Mouse (Mus musculus): ENCODE results near the gene Hist1h2be.
"Not testable (repeated sequence)": the region's sequence is repeated elsewhere in the genome, so short reads cannot be mapped to it uniquely, and the experiment has no call there.

The Hist1h2be gene

GRCm38 (mm10) chr13:23620733-23621531 lies at the start of gene Hist1h2be:
TSS of gene Hist1h2be (minus strand) at chr13:23621124.
- DNase-seq (ENCODE audit: low read depth, low spot score), result peak; percentile 94
- H3K27me3 ChIP-seq (ENCODE audit: control insufficient read depth, insufficient read depth, low read length, poor library complexity, severe bottlenecking), result no peaks in the 10 kb centered on the region
- H3K36me3 ChIP-seq (ENCODE audit: control insufficient read depth, insufficient read depth, low read length, poor library complexity, severe bottlenecking), result no peaks in the 10 kb centered on the region

DNA sequence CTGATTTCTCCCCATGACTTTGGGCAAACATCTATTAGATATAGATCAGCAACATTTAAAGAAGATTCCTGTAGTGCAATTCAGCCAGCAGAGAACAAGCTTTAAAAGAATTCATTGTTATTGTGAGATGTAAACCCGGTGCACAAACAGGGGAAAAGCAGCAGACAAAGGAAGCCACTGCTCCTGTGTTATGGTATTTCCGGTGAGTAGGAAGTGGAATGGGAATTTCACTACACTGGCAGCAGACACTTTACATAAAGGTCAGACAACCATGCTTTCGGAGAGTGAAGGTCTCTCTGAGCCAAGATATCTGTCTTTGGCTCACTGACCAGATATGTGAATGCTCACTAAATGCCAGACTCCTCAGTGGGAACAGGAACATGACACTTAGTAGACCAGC lies 41.6 kb upstream of the Hist1h2be start:
- Histone ChIP-seq H3K27me3 (ENCODE audit: control insufficient read depth, insufficient read depth, low read length, poor library complexity, severe bottlenecking) (no peaks in the 10 kb centered on the region), H3K36me3 (ENCODE audit: control insufficient read depth, insufficient read depth, low read length, poor library complexity, severe bottlenecking) (no peaks in the 10 kb centered on the region)
- DNase-seq (ENCODE audit: low read depth, low spot score), result no peak

GRCm38 (mm10) chr13:23659636-23660366 lies 38.9 kb upstream of the Hist1h2be start:
- DNase-seq (ENCODE audit: low read depth, low spot score), result no peak
- Histone ChIP-seq H3K27me3 (ENCODE audit: control insufficient read depth, insufficient read depth, low read length, poor library complexity, severe bottlenecking) (no peaks in the 10 kb centered on the region), H3K36me3 (ENCODE audit: control insufficient read depth, insufficient read depth, low read length, poor library complexity, severe bottlenecking) (no peaks in the 10 kb centered on the region)

DNA sequence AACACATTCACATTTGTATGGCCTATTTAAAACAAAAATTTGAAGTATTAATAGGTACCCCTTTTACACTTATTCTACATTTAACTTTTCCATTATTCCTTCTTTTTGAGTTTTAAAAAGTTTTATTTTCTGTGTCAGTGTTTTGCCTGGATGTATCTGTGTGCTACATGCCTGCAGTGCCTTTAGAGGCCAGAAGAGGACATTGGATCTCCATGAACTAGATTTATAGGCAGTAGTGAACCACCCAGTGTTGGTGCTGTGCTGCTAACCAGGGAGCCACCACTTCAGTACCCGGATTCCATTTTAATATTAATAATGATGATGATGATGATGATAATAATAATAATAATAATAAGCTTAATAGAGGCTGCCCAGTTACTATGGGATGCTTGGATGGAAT lies 9.7 kb upstream of the Hist1h2be start:
- Histone ChIP-seq H3K27me3 (ENCODE audit: control insufficient read depth, insufficient read depth, low read length, poor library complexity, severe bottlenecking) (no peaks in the 10 kb centered on the region), H3K36me3 (ENCODE audit: control insufficient read depth, insufficient read depth, low read length, poor library complexity, severe bottlenecking) (no peaks in the 10 kb centered on the region)
- peak; percentile 60 for DNase-seq (ENCODE audit: low read depth, low spot score)

DNA sequence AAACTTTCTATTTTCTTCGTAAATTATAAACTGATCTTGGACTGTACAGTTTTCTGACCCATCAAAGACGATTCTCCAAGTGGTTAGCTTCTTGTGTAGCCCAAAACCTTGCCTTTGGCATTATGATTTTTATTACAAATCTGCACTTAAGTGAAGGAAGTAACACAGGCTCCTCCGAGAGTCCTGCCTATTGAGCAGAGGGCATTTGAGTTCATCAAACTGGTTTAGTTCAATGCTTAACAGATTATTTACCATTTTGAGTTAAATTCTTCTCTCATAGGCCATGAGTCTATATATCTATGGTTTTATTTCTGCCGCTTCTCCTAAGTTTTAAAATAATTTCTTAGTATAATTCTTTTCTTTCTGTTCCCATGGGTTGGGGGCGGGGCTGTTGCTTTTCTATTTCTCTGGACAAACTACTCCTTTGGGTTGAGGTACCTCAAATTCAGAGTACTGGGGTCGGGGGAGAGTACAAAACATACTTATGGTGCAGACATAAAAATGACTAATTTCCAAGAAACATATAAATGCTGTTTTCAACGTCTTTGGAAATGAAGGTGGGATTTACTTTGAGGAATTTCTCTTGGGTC lies 2.0 kb upstream of the Hist1h2be start:
- peak; percentile 27 for DNase-seq (ENCODE audit: low read depth, low spot score)
- Histone ChIP-seq H3K27me3 (ENCODE audit: control insufficient read depth, insufficient read depth, low read length, poor library complexity, severe bottlenecking) (no peaks in the 10 kb centered on the region), H3K36me3 (ENCODE audit: control insufficient read depth, insufficient read depth, low read length, poor library complexity, severe bottlenecking) (no peaks in the 10 kb centered on the region)

DNA sequence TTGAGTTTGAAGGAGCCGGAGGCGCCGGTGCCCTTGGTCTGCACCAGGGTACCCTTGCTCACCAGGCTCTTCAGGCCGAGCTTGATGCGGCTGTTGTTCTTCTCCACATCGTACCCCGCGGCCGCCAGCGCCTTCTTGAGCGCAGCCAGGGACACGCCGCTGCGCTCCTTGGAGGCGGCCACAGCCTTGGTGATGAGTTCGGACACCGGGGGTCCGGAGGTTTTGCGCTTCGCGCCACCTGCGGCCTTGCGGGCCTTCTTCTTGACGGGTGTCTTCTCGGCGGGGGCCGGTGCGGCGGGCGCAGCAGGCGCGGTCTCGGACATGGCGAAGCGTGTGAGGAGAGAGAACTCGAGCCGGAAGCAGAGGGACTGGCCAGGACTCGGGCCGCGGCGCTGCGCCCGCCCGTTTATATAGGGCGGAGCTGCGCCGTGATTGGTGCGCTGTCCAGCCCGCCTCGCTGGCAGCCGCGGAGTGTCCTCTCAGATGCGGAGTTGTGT lies 1.3 kb upstream of the Hist1h2be start, which contains the start of gene Hist1h1e:
TSS of gene Hist1h1e (minus strand) at position 384 of the 497 bp plus-strand sequence.
- H3K27me3 ChIP-seq (ENCODE audit: control insufficient read depth, insufficient read depth, low read length, poor library complexity, severe bottlenecking); H3K36me3 ChIP-seq (ENCODE audit: control insufficient read depth, insufficient read depth, low read length, poor library complexity, severe bottlenecking): not testable (repeated sequence)
- DNase-seq (ENCODE audit: low read depth, low spot score), result peak; percentile 94

GRCm38 (mm10) chr13:23621532-23622174 lies 729 bp upstream of the Hist1h2be start:
- peak; percentile 89 for DNase-seq (ENCODE audit: low read depth, low spot score)
- Histone ChIP-seq H3K36me3 (ENCODE audit: control insufficient read depth, insufficient read depth, low read length, poor library complexity, severe bottlenecking) (no peaks in the 10 kb centered on the region), H3K27me3 (ENCODE audit: control insufficient read depth, insufficient read depth, low read length, poor library complexity, severe bottlenecking) (no peaks in the 10 kb centered on the region)

- DNase-seq (ENCODE audit: low read depth, low spot score), result peak; percentile 27
- Histone ChIP-seq H3K27me3 (ENCODE audit: control insufficient read depth, insufficient read depth, low read length, poor library complexity, severe bottlenecking) (no peaks in the 10 kb centered on the region), H3K36me3 (ENCODE audit: control insufficient read depth, insufficient read depth, low read length, poor library complexity, severe bottlenecking) (no peaks in the 10 kb centered on the region)
Observed at GRCm38 (mm10) chr13:23620056-23620732, 730 bp downstream of the Hist1h2be start.

- no peak for DNase-seq (ENCODE audit: low read depth, low spot score)
- Histone ChIP-seq H3K27me3 (ENCODE audit: control insufficient read depth, insufficient read depth, low read length, poor library complexity, severe bottlenecking) (no peaks in the 10 kb centered on the region), H3K36me3 (ENCODE audit: control insufficient read depth, insufficient read depth, low read length, poor library complexity, severe bottlenecking) (no peaks in the 10 kb centered on the region)
Observed at GRCm38 (mm10) chr13:23611638-23612037, 9.3 kb downstream of the Hist1h2be start.

DNA sequence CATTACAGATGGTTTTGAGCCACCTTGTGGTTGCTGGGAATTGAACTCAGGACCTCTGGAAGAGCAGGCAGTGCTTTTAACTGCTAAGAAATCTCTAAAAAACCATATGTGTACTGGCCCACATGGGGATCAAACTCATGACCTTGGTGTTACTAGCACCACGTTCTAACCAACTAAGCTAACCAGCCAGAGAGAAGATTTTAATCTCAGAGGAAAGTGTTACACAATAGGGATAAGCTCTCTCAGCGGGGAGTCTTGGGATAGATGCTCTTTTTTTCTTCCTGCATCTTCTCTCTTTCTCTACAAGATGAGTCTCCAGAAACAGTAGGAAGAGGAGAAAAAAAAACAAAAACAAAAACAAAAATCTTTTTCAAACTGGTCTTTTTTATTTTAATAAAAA lies 10.5 kb downstream of the Hist1h2be start:
- Histone ChIP-seq H3K27me3 (ENCODE audit: control insufficient read depth, insufficient read depth, low read length, poor library complexity, severe bottlenecking) (no peaks in the 10 kb centered on the region), H3K36me3 (ENCODE audit: control insufficient read depth, insufficient read depth, low read length, poor library complexity, severe bottlenecking) (no peaks in the 10 kb centered on the region)
- DNase-seq (ENCODE audit: low read depth, low spot score), result no peak

DNA sequence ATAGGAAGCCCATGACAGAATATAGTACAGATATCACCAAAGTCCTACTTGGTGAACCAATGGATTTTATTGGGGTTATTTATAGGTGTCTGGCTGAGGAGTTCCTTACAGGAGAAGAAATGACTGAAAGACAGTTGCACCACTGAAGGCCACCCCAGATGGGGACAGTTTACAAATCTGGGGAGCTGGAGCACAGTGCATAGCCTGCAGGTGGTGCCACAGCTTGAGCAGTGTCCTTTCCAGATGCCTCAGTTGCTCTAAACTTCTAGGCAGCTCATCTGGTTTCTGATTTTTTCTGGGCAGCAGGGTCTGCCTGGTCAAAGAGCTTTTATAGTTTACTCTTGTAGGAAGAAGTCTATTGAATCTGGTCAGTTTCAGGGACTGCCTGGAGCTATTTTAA lies 11.1 kb downstream of the Hist1h2be start:
- Histone ChIP-seq H3K27me3 (ENCODE audit: control insufficient read depth, insufficient read depth, low read length, poor library complexity, severe bottlenecking) (no peaks in the 10 kb centered on the region), H3K36me3 (ENCODE audit: control insufficient read depth, insufficient read depth, low read length, poor library complexity, severe bottlenecking) (no peaks in the 10 kb centered on the region)
- DNase-seq (ENCODE audit: low read depth, low spot score), result no peak

- no peaks in the 10 kb centered on the region for H3K27me3 ChIP-seq (ENCODE audit: control insufficient read depth, insufficient read depth, low read length, poor library complexity, severe bottlenecking)
- no peak for DNase-seq (ENCODE audit: low read depth, low spot score)
- no peaks in the 10 kb centered on the region for H3K36me3 ChIP-seq (ENCODE audit: control insufficient read depth, insufficient read depth, low read length, poor library complexity, severe bottlenecking)
Observed at GRCm38 (mm10) chr13:23609209-23609608, 11.7 kb downstream of the Hist1h2be start.

GRCm38 (mm10) chr13:23605052-23605451 lies 15.9 kb downstream of the Hist1h2be start:
- no peaks in the 10 kb centered on the region for H3K36me3 ChIP-seq (ENCODE audit: control insufficient read depth, insufficient read depth, low read length, poor library complexity, severe bottlenecking)
- DNase-seq (ENCODE audit: low read depth, low spot score), result no peak
- no peaks in the 10 kb centered on the region for H3K27me3 ChIP-seq (ENCODE audit: control insufficient read depth, insufficient read depth, low read length, poor library complexity, severe bottlenecking)

DNA sequence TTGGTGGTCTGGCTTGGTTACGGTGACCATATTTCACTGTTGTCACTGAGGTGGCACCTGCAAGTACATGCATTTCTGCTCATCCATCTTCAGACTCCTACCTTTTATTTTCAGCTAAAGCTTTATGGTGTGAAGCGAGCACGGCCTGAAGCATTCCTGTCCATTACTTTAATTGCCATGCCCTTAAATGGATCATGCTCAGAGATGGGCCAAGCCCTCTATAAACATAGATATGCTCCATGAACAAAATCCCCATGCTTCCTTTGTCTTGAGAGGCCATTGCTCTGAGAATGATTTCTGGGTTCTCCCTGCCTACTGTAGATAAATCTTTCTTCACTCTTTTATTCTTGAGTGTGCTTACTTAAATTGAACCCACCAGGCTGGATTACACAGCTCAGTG lies 16.5 kb downstream of the Hist1h2be start:
- DNase-seq (ENCODE audit: low read depth, low spot score), result no peak

More for the DNA sequence above, 16.5 kb downstream of the Hist1h2be start:
- Histone ChIP-seq H3K27me3 (ENCODE audit: control insufficient read depth, insufficient read depth, low read length, poor library complexity, severe bottlenecking) (no peaks in the 10 kb centered on the region), H3K36me3 (ENCODE audit: control insufficient read depth, insufficient read depth, low read length, poor library complexity, severe bottlenecking) (no peaks in the 10 kb centered on the region)

Data from splenic B cell, adult 2 months (primary cell).